Mouse (Mus musculus): ENCODE measurements around the gene Gm49450.
A peak's percentile ranks its signal among the peaks of the same experiment; 100 is the strongest.
"Not testable (repeated sequence)": the region's sequence is repeated elsewhere in the genome, so short reads cannot be mapped to it uniquely, and the experiment has no call there.

Gm49450 gene

DNA sequence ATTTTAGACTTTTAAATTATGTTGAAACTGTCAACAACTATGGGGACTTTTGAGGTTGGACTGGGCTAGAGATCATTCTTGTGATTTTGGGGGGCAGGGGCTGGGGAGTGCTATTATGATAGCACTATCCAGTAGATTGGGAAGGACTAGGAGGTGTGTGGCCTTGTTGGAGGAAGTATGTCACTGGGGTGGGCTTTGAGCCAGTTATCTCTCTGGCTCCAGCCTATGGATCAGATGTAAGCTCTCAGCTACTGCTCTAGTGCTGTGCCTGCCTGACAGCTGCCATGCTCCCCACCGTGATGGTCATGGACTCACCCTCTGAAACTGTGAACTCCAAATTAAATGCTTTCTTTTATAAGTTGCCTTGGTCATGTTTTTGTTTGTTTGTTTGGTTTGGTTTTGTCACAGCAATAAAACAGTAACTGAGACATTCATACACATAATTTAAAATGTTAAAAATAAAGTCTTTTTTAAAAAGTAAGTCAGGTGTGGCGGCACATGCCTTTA is 30.3 kb downstream of the Gm49450 start:
- no peak for DNase-seq

DNA sequence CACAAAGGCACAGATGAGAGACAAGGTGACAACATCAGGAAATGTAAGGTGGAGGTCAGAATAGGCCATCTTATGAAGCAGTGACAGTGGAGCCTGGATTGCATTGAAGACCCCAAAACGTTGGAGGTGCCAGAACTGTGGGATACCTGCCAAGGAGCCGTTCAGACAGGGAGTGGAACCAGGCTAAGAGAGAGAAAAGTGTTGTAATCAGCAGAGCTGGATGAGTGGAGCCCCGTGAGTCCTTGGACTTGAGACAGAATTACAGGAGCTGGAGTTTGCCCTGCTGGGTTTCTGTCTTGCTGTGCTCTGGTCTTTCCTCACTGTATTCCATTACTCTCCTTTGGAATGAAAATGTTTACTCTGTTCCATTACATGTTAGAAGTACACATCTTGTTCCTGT is 30.8 kb downstream of the Gm49450 start:
- DNase-seq = peak; percentile 72

DNA sequence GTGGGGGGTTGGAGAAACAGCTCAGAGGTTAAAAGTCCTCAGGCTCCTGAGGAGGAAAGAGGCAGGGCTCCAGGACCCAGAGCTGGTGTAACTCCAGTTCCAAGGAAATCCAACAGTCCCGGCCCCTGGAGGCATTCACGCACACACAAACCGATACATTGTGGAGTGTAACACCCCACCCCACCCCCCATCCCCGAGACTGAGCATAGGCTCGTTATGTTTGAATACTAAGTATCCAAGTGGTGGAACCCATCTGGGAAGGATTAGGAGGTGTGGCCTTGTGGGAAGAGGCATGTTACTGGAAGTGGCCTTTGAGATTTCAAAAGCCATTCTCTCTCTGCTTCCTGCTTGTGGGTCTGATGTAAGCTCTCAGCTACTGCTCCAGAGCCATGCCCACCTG is 31.8 kb downstream of the Gm49450 start:
- no peak for DNase-seq

DNA sequence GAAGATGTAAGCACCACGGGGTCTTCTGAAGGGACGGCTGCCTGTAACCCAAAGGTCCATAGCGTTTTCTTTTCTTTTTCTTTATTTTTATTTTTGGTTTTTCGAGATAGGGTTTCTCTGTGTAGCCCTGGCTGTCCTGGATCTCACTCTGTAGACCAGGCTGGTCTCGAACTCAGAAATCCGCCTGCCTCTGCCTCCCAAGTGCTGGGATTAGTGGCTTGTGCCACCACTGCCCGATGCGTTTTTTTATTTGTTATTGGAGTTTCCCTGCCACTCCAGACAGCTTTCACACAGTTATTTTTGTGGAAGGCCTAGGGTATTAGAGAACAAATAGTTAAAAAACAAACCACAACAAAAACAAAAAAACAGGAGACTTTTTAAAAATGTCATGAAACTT is 34.9 kb downstream of the Gm49450 start:
- not testable (repeated sequence) for DNase-seq

DNA sequence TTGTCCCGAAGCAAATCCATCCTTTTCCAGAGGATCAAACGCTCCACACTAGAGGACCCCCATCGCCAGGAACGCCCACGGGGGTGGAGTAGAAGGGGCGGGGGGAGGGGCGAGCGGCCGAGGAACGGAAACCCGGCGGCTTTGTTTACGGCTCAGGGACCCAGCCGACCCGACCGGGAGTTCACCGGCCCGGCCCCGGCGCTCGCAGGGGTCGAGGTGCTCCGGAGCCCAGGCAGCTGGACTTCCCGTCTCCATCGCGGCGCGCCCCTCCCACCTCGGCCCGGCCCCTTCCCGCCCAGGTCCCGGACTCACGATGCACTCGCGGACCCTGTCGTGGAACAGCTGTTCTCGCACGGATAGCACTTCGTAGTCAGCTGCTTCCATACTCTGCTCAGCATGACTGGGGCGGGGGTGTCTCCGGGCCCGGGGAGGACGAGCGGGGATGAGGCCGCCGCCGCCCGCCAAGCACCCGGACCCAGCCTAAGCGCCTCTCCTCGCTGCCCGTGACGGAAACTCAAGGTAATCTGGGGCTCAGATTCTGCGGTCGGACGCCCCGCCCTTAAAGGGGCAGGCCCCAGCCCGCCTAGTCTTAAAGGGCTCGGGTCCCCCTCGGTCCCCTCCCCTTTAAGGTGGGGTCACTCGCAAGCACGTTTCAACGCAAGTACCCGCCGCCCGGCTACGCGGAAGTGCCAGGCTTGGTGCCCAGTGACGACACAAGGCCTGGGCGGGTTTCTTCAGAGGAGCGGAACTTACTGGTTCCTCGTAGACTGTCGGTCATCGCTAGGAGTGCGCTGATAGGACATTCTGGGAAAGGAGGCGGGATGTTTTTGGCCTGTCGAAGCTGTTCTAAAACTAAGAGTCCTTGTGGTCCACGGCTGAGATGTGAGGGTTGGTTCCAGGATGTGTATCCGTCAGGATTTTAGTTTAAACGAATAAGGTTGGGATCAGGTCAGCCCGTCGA is 35.5 kb downstream of the Gm49450 start, which contains the start of gene Lmbr1l:
Gene Lmbr1l (minus strand): TSS at position 694 of the 961 bp plus-strand sequence.
- DNase-seq = peak; percentile 100

DNA sequence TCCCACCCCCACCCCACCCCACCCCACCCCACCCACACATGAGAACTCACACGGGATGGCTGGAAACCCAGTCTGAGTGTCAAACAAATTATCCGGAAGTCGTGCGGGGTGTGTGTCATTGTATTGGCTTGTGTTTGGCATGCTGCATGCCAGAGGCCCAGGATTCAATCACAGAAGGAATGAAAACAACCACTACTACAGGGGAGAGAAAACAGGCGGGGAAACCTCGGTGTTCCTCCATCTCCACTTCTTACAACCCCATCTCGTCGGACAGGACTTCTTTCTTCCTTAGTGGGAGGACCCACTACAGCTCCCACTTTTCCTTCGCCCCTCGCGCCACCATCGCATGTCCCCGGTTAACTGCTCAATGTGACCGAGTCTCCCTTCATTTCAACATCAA is 36.3 kb downstream of the Gm49450 start:
- DNase-seq = peak; percentile 34

DNA sequence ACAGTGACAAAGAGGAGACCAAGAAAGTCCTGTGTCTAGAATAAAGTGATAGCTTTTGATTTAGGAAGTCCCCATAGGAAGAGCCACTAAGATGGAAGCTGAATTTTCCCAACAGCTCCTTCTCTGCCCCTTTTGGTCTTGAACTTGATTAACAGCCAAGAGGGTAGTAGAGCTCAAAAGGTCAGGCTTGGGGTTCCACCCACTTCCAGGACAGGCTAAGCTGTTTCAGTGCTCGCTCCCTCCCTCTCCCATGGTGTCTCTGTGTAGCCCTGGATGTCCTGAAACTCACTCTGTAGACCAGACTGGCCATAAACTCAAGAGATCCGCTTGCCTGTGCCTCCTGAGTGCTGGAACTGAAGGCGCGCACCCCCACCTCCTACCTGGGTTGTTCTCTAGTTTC is 37.3 kb downstream of the Gm49450 start:
- peak; percentile 44 for DNase-seq

DNA sequence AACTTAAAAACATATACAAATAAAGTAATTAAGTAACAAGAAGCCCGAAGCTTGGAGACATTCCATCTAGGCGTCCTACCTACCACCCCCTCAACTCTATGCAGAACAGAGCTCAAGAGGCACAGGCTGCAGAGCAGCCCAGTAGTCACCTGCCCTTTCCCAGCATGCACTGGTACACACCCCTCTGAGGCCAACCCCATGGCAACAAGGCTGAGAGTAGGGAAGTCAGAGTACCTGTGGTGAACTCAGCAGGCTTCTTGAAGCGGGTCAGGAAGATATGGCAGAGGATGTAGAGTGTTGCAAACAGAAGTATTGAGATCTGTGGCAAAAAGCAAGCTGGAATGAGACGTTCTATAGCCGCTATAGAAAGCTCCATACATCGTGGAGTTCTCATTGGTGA is 38.4 kb downstream of the Gm49450 start:
- DNase-seq = no peak

DNA sequence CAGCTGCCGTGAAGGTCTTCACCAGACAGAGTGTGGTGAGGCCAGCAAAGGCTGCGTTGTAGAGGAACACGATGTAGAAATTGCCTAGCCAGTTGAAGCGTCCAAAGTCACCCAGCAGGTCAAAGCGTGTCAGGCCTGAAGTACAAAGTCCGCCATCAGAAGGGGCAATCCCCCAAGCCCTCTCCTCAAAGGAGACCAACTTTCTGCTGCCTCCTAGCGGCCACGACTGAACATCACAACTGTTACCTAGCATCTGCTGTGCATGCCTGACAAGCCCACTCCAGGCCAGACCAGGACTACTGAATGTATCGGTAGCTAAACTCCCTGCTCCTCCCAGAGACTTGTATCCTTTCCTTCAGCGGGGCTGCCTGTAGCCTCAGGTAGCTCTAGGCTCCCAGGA is 48.7 kb downstream of the Gm49450 start:
- no peak for DNase-seq

DNA sequence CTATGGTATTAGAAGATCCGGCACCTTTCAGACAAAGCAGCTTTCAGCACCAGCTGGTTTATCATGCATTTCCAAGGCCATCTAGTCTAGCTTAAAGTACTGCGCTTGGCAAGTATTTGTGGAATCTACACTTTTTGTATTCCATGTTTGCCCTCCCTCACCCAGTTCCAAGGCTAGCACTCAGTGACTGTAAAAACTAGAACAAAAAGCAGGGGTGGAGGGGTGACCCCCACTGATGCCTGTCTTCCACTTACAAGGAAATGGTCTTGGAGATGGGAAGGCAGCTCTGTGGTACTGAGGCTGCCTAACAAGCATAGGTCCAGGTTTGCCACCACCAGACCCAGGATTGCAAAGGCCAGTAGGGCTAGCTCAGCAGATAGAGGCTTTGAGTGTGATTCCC is 50.8 kb downstream of the Gm49450 start:
- DNase-seq = no peak

DNA sequence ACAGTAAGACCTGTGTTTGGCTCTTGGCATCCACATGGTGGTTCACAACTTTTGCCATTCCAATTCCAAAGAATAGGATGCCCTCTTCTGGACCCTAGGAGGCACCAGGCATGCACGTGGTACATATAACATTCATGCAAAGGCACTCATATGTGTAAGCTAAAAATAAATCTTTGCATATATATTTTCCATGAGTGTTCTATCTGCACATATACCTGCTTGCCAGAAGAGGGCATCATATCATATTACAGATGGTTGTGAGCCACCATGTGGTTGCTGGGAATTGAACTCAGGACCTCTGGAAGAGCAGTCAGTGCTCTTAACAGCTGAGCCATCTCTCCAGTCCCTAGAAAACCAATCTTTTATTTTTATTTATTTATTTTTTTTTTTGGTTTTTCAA is 51.8 kb downstream of the Gm49450 start:
- no peak for DNase-seq

DNA sequence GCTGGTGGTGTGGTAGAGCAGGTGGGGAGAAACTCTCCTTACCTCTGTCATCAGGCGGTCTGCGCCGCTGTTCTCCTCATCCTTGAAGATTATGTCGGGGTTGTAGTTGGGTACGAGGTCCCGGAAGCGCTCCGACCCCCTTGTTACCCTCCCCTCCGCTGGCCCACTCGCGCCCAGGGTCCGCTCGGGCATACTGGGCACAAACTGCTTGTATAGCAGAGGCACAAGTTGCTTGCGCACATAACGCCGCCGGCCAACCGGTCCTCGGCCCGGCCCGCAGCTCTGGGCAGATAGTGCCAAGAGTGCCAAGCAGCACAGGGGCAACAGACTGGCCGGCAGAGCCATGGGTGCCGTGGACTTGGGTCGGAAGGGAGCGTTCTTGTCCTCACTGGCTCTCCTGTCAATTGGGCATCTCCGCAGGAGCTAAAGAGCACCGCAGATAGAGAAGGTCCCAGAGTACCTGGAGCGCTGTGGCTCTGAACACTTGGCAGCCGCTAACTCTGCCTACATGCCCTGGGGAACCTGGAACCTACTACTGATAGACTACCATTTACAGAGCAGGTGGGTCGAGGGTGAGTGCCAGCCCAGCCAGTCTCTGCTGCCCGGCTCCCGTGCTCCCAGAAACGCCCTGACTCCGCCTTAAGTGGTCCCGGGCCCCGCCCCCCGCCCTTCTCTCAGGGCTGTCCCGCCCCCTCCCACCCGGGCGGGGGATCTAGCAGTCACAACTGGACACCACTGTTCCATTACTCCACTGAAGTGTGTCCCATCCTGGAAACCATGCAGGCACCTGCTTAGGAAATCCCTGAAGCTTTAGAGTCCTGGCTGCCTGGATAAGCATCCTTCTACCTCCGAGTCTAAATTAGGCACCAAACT is 55.2 kb downstream of the Gm49450 start, which contains the start of gene Dhh:
Gene Dhh (minus strand): TSS at position 613 of the 873 bp plus-strand sequence.
- no peak for DNase-seq

DNA sequence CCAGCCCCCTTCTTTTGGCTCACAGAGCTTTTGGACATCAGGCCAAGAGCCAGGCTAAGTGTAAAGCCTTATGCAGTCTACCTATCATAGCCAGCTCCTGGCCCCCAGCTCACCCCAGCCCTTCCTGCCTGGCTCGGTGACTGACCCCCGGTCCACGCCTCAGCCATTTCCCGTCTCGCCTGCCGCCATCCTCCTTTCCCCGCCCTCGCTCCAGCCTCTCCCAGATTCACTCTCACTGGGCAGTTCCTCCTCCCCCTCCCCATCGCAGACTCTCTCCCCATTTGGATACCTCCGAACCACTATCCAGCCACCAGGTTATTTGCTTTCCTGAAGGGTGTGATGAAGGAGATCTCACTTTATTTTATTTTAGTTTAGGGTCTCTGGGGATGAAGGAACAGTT is 55.9 kb downstream of the Gm49450 start:
- no peak for DNase-seq

DNA sequence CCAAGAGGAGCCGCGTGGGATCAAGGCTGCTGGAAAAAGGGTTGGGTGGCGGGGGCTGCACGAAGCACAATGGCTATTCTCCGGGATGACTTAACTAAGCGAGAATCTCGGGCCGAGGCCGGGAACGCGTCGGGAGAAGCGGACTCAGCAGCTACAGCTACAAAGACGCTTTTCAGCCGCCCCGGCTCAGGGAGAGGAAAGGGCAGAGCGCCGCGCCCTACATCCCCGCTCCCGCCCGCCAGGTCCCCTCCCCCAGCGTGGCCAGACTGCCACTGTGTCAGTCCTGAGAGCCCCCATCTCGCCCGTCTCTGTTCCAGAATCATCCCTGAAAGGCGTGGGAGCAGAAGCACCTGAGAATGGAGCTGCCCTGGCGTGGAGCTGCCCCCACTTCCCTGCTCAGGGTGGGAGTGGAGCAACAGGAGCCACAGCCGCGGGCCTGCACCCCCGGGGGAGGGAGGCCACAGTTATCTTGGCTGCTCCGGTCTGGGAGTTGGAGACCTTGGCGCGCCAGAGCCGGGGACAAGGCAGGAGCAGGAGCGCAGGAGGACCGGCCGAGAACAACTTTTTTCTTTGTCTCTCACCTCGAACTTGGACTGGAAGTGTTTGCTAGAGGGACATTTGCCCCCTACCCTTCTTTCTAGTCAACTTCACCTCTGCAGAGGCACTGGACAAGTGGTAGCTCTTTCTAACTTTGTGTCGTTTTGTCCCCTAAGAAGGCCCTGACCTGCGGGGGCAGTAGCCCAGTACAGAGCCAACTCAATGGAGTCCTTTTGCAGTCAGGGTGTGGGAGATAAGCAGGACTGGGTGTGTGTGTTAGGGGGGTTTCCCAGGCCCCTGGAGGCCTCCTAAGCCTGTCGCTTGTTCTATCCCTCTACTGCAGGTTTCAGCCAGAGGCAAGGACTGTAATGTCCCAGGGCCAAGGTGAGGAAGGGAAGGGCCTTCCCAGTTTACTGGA is 57.4 kb downstream of the Gm49450 start:
- DNase-seq = no peak

DNA sequence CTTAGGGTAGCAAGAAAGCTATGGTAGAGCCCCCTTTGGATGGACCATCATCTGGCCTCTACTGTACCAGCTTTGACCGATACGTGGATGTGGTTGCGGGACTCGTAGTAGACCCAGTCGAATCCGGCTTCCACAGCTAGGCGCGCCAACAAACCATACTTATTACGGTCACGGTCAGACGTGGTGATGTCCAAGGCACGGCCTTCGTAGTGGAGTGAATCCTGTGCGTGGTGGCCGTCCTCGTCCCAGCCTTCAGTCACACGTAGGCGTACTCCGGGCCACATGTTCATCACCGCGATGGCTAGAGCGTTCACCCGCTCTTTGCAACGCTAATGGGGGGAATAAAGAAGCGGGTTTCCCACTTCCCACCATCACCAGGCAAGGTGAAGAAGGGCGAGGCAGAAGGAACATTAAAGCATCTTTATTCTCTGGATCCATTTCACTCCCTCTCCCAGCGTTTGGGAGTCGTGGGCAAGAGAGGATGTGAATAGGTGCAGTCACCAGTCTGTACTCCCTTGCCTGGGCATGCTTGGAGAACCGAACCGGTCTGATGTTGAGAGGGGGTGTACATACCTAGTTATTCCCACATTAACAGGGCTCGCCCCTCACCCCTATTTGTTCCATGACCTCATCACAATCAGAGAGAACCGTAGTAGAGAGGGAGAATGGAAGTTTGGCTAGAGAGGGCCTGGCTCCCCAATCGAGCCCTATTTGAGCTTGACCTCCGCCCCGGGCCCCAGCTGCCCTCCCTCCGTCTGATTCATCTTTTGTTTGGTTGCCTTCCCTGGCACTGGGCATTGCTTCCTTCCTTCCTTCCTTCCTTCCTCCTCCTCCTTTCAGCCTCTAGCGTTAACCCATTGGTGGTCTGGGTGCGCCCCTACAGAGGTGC is 58.4 kb downstream of the Gm49450 start:
- DNase-seq = no peak

DNA sequence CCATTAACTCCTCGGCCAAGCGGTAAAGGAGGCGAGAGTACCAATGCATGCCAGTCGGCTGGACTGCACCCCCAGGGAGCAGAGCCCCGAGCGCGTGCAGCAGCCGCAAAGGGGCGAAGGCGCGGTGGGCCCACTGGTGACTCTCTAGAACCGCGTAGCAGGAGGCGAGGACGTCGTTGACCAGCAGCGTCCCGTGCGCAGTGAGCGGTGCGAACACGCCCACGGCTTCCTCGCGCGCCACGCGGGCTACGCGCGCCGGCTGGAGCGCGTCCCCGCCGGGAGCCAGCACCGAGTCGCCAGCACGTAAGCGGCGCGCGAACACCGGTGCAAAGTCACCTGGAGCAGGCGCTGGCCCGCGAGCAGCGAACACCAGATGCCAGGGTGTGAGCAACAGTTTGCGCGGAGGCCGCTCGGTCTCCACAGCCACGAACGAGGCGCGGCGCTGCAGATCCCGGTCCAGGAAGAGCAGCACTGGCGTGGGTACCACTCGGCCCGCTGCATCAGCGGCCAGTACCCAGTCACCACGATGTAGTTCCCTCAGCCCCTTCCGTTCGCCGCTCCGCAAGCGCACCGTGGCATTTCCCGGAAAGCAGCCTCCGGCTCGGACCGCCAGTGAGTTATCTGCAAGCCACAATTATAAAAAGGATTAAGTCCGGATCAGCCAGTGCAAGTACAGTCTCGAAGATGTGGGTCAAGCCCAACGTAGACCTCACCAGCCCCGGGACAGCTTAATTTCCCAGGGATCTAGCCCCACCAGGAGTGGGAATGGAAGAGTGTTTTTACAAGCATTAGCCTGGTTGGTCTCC is 59.2 kb downstream of the Gm49450 start, which contains the start of gene Rhebl1:
Gene Rhebl1 (minus strand): TSS at position 601 of the 806 bp plus-strand sequence.
- DNase-seq = no peak

DNA sequence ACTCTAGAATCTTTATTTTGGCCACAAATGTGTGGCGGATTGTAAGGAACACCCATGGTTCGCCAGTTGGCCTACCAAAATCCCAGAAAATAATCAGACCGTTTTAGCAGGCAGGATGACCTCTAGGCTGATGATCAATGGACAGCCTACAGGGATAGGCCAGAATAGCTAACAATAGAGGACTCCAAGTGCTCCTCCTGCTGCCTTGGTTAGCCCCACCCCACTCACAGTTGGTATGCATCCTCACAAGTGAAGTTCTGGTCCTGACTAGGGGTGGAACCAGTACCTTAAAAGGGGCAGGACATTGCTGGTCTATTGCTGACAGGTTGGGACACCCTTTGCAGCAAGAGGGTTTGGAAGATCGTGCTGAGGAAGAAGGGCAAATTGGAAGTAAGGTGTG is 60.3 kb downstream of the Gm49450 start:
- no peak for DNase-seq

DNA sequence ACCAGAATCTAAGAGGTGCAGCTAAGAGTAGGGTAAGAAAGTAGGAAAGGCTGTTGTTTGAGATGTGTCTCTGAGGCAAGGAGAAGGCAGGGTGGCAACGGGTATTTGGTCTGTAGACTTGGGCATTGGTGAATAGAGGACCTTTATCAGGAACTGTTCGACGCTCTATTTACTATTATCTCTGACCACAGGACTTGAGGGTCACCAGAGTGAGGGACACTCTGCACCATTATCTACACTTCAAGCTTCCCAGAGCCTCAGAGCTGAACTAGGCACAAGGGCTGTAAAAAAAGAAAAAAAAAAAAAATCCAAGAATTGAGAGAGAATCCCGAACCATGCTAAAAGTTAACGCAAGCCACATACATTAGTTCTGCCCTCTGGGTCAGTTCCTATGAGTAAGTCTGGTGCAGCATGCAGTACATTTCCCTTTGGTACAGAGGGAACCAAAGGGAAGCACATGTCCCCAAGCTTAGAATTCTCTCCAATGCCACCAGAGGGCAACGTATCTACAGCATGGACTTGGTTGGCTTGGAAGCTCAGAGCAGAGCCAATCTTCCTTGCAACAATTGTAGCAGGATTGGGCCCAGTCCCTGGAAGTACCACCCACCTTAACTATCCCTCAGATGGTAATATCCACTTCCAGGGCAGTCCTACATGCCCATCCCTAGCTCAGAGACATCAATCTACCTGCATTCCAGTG is 61.3 kb downstream of the Gm49450 start:
- peak; percentile 77 for DNase-seq

DNA sequence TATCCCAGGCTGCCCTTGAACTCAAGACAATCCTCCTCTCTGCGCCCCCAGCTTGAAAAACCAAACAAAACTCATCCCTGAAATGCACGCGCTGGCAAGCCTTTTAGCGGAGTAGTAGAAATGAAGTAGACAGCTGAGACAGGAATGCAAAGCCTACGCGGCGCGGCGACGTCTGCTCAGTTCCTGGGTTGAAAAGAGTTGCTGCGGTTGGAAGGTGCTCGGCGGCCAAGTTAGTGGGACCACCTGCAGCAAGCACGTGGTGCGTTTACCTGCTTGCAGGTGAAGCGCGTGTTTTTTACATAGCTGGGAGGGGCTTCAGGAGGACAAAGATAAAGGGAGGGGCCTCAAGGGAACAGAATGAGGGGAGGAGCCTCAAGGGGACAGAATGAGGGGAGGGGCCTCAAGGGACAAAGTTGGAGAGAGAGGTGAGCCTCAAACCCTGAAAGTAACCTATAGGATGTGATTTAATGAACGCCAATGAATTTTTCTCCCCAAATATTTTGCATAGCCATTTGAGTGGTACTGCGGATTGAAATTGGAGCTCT is 62.1 kb downstream of the Gm49450 start:
- DNase-seq = no peak

All from kidney, adult 11 months (tissue).